Mouse (Mus musculus): Measurements from ENCODE around the gene Map3k4. TPM values are rescaled to one million over a fixed set of nuclear protein-coding genes. Genes with fewer than 3 reads are reported as not detected.

Map3k4 gene
- polyA plus RNA-seq, 1 experiment from 2014 or later, result 35.6 TPM

GRCm38 (mm10) chr17:12186341-12186740 lies 132.3 kb downstream of the Map3k4 start:
- H3K9me3 ChIP-seq (replicated peaks; ENCODE audit: control insufficient read depth, low read length), result no peaks in the 10 kb centered on the region
- H3K27me3 ChIP-seq (ENCODE audit: control insufficient read depth, insufficient read depth, low read length), result no peaks in the 10 kb centered on the region
- H3K4me2 ChIP-seq (ENCODE audit: low read depth, low read length), result no peak overlapping the region
- no peaks in the 10 kb centered on the region for H3K36me3 ChIP-seq (ENCODE audit: control insufficient read depth, insufficient read depth, low read length)
- no peak overlapping the region for H3K27ac ChIP-seq (ENCODE audit: low read length)
- no peaks in the 10 kb centered on the region for H3K4me1 ChIP-seq (ENCODE audit: control insufficient read depth, insufficient read depth, low read length)
- H3K9ac ChIP-seq (ENCODE audit: low read length), result no peak overlapping the region
- 72% methylated on average over 3 of the region's 3 CpGs for WGBS
- ATAC-seq (ENCODE audit: insufficient read depth, low FRiP score), result no peak
- no peak overlapping the region for H3K4me3 ChIP-seq (replicated peaks; ENCODE audit: low read length)

GRCm38 (mm10) chr17:12185855-12186254 lies 132.7 kb downstream of the Map3k4 start:
- H3K27me3 ChIP-seq (ENCODE audit: control insufficient read depth, insufficient read depth, low read length), result no peaks in the 10 kb centered on the region
- ATAC-seq (ENCODE audit: insufficient read depth, low FRiP score), result no peak
- H3K9ac ChIP-seq (ENCODE audit: low read length), result no peak overlapping the region
- no peak overlapping the region for H3K4me3 ChIP-seq (replicated peaks; ENCODE audit: low read length)
- H3K27ac ChIP-seq (ENCODE audit: low read length), result no peak overlapping the region
- H3K36me3 ChIP-seq (ENCODE audit: control insufficient read depth, insufficient read depth, low read length), result no peaks in the 10 kb centered on the region
- H3K4me2 ChIP-seq (ENCODE audit: low read depth, low read length), result no peak overlapping the region
- H3K9me3 ChIP-seq (replicated peaks; ENCODE audit: control insufficient read depth, low read length), result no peaks in the 10 kb centered on the region
- no peaks in the 10 kb centered on the region for H3K4me1 ChIP-seq (ENCODE audit: control insufficient read depth, insufficient read depth, low read length)
- WGBS, result 93% methylated on average over 4 of the region's 4 CpGs

GRCm38 (mm10) chr17:12184283-12184682 lies 134.3 kb downstream of the Map3k4 start:
- no peak overlapping the region for H3K27ac ChIP-seq (ENCODE audit: low read length)
- no peaks in the 10 kb centered on the region for H3K27me3 ChIP-seq (ENCODE audit: control insufficient read depth, insufficient read depth, low read length)
- no peaks in the 10 kb centered on the region for H3K4me1 ChIP-seq (ENCODE audit: control insufficient read depth, insufficient read depth, low read length)
- H3K36me3 ChIP-seq (ENCODE audit: control insufficient read depth, insufficient read depth, low read length), result no peaks in the 10 kb centered on the region
- H3K4me2 ChIP-seq (ENCODE audit: low read depth, low read length), result no peak overlapping the region
- H3K9me3 ChIP-seq (replicated peaks; ENCODE audit: control insufficient read depth, low read length), result no peaks in the 10 kb centered on the region
- ATAC-seq (ENCODE audit: insufficient read depth, low FRiP score), result no peak
- 63% methylated on average over 8 of the region's 8 CpGs for WGBS
- H3K4me3 ChIP-seq (replicated peaks; ENCODE audit: low read length), result no peak overlapping the region
- no peak overlapping the region for H3K9ac ChIP-seq (ENCODE audit: low read length)

- no peak overlapping the region for H3K27ac ChIP-seq (ENCODE audit: low read length)
- H3K9me3 ChIP-seq (replicated peaks; ENCODE audit: control insufficient read depth, low read length), result no peaks in the 10 kb centered on the region
- no peak overlapping the region for H3K4me2 ChIP-seq (ENCODE audit: low read depth, low read length)
- H3K4me3 ChIP-seq (replicated peaks; ENCODE audit: low read length), result no peak overlapping the region
- H3K4me1 ChIP-seq (ENCODE audit: control insufficient read depth, insufficient read depth, low read length), result no peaks in the 10 kb centered on the region
- 56% methylated on average over 5 of the region's 5 CpGs for WGBS
- ATAC-seq (ENCODE audit: insufficient read depth, low FRiP score), result no peak
- H3K36me3 ChIP-seq (ENCODE audit: control insufficient read depth, insufficient read depth, low read length), result no peaks in the 10 kb centered on the region
- no peak overlapping the region for H3K9ac ChIP-seq (ENCODE audit: low read length)
- no peaks in the 10 kb centered on the region for H3K27me3 ChIP-seq (ENCODE audit: control insufficient read depth, insufficient read depth, low read length)
Observed at GRCm38 (mm10) chr17:12182702-12183485, 135.7 kb downstream of the Map3k4 start.

- Histone ChIP-seq H3K27me3 (ENCODE audit: control insufficient read depth, insufficient read depth, low read length) (no peaks in the 10 kb centered on the region), H3K36me3 (ENCODE audit: control insufficient read depth, insufficient read depth, low read length) (peaks cover 4% of the 10 kb centered on the region; the same call in 1 of the 2 replicates), H3K4me2 (ENCODE audit: low read depth, low read length) (no peak overlapping the region), H3K9me3 (replicated peaks; ENCODE audit: control insufficient read depth, low read length) (peaks cover 6% of the 10 kb centered on the region), H3K27ac (ENCODE audit: low read length) (no peak overlapping the region), H3K4me3 (replicated peaks; ENCODE audit: low read length) (no peak overlapping the region), H3K4me1 (ENCODE audit: control insufficient read depth, insufficient read depth, low read length) (no peaks in the 10 kb centered on the region; the same call in 1 of the 2 replicates), H3K9ac (ENCODE audit: low read length) (no peak overlapping the region)
- ATAC-seq (ENCODE audit: insufficient read depth, low FRiP score), result no peak
- WGBS, result 65% methylated on average over 2 of the region's 2 CpGs
Observed at GRCm38 (mm10) chr17:12179766-12180165, 138.8 kb downstream of the Map3k4 start.

- no peak for ATAC-seq (ENCODE audit: insufficient read depth, low FRiP score)
Observed at GRCm38 (mm10) chr17:12179339-12179738, 139.3 kb downstream of the Map3k4 start.

More at GRCm38 (mm10) chr17:12179339-12179738, 139.3 kb downstream of the Map3k4 start:
- H3K9me3 ChIP-seq (replicated peaks; ENCODE audit: control insufficient read depth, low read length), result peaks cover 6% of the 10 kb centered on the region
- no peak overlapping the region for H3K9ac ChIP-seq (ENCODE audit: low read length)
- no peaks in the 10 kb centered on the region for H3K27me3 ChIP-seq (ENCODE audit: control insufficient read depth, insufficient read depth, low read length)
- H3K4me1 ChIP-seq (ENCODE audit: control insufficient read depth, insufficient read depth, low read length), result no peaks in the 10 kb centered on the region; the same call in 1 of the 2 replicates
- 80% methylated on average over 7 of the region's 7 CpGs for WGBS
- no peak overlapping the region for H3K4me2 ChIP-seq (ENCODE audit: low read depth, low read length)
- H3K4me3 ChIP-seq (replicated peaks; ENCODE audit: low read length), result no peak overlapping the region
- H3K27ac ChIP-seq (ENCODE audit: low read length), result no peak overlapping the region
- peaks cover 6% of the 10 kb centered on the region; the same call in 1 of the 2 replicates for H3K36me3 ChIP-seq (ENCODE audit: control insufficient read depth, insufficient read depth, low read length)

Other genes with a start within 250 kb of the Map3k4 start
- 34.5 and 36.8 TPM in 2 replicates for gene Agpat4, start 200.1 kb downstream of the Map3k4 start, polyA plus RNA-seq (2015; fragmentation: Nextera tagmentation; extraction: Ambion mirVana)
- 13.0 and 13.9 TPM in 2 replicates for gene Plg, start 59.8 kb upstream of the Map3k4 start, polyA plus RNA-seq (2015; fragmentation: Nextera tagmentation; extraction: Ambion mirVana)
- gene Slc22a3, start 188.9 kb upstream of the Map3k4 start, polyA plus RNA-seq (2015; fragmentation: Nextera tagmentation; extraction: Ambion mirVana), result 0.30 and 0.46 TPM in 2 replicates